Mouse (Mus musculus): Measurements from ENCODE around the gene Arl13b. TPM values are rescaled to one million over a fixed set of nuclear protein-coding genes. Genes with fewer than 3 reads are reported as not detected.

The Arl13b gene
- polyA plus RNA-seq, 1 experiment: 6.0 TPM

DNA sequence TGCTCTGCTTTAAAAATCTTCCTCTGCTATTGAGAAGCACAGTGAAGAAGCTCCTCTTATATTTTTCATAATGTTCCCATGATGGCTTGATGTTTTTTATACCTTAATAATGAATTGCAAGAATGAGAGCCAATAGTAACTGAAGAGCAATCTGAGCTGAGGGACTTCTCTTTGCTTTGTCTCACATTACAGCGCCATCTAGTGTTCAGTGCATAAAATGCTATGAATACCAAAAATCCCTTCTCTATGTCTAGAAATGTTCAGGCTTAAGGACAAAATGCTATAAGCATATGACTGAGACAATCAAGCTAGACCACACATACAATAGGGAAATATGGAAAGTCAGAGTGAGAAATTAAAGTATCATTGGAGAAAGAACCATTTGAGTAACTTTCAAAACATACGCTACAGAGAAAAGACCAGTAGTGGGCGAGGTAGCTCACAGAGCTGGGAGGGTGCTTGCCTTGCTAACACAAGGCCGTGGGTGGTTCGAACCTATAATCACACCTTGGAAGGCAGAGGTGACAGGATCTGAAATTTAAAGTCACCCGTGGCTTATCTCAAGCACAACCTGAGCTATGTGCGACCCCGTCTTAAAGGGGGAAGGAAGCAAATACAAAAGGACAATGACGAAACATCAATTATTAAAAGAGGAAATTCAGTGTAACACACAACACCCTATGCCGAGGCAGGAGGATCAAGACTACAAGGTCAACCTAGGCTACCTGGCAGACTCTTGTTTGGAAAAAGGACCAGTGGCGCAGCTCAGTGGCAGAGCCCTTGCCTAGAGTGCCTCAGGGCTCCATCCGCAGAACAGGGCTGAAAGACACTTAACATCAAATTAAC is 20.5 kb downstream of the Arl13b start:
- Histone ChIP-seq H3K4me3 (replicated peaks; ENCODE audit: extremely low read depth, low read depth, low read length) (no peak overlapping the region), H3K4me1 (ENCODE audit: control insufficient read depth, insufficient read depth, low read length) (no peaks in the 10 kb centered on the region)
- TF ChIP-seq CTCF (IDR thresholded peaks at IDR 0.05; ENCODE audit: insufficient read depth, low read length): no peak
- TF ChIP-seq POLR2A (IDR thresholded peaks at IDR 0.05; ENCODE audit: borderline replicate concordance, extremely low read depth, low read depth, low read length): no peak
- 65% methylated on average over 12 of the region's 12 CpGs for WGBS
- no peak for DNase-seq

DNA sequence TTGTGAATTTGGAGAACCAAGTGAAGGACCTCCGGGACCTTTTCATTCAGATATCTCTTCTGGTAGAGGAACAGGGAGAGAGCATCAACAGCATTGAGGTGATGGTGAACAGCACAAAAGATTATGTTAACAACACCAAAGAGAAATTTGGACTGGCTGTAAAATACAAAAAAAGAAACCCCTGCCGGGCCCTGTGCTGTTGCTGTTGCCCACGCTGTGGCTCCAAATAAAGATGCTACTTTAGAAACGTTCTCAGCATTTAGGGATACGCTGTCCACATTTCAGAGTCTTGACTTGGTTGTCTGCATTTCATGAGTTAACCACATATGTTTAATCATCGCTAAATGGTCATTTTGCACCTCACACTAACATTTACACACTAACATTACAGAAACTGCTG is 24.4 kb downstream of the Arl13b start:
- DNase-seq: no peak
- H3K4me3 ChIP-seq (replicated peaks; ENCODE audit: extremely low read depth, low read depth, low read length): no peak overlapping the region
- TF ChIP-seq CTCF (IDR thresholded peaks at IDR 0.05; ENCODE audit: insufficient read depth, low read length) (no peak), POLR2A (IDR thresholded peaks at IDR 0.05; ENCODE audit: borderline replicate concordance, extremely low read depth, low read depth, low read length) (no peak)
- H3K4me1 ChIP-seq (ENCODE audit: control insufficient read depth, insufficient read depth, low read length): no peaks in the 10 kb centered on the region; the same call in 1 of the 2 replicates
- WGBS: 94% methylated on average over 6 of the region's 6 CpGs

DNA sequence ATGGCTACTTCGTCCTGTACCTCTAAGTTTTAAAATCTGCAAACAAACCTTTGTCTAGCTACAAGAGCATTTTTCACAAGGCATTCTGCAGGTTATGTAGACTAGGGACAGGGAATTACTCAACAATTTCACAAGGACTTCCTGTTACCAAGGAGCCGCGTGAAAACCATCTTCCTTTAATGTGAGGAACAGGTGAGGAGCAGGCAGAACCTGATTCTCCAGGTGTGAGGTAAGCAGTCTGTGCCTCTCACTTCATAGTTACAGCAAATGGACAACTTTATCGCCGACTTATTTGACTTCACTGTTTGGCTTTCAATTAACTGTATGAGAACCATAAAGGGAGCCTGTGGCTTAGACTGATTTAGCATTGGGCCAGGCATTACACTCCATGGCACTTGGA is 32.3 kb downstream of the Arl13b start, which contains the start of gene Stx19:
Gene Stx19 (plus strand): TSS at position 186 of the 400 bp plus-strand sequence.
- TF ChIP-seq POLR2A (IDR thresholded peaks at IDR 0.05; ENCODE audit: borderline replicate concordance, extremely low read depth, low read depth, low read length): no peak
- TF ChIP-seq CTCF (IDR thresholded peaks at IDR 0.05; ENCODE audit: insufficient read depth, low read length): no peak
- WGBS: 48% methylated on average over 5 of the region's 5 CpGs
- Histone ChIP-seq H3K4me3 (replicated peaks; ENCODE audit: extremely low read depth, low read depth, low read length) (no peak within 1 kb of the TSS), H3K4me1 (ENCODE audit: control insufficient read depth, insufficient read depth, low read length) (no peaks in the 10 kb centered on the region; the same call in 1 of the 2 replicates)
- DNase-seq: peak; percentile 47

DNA sequence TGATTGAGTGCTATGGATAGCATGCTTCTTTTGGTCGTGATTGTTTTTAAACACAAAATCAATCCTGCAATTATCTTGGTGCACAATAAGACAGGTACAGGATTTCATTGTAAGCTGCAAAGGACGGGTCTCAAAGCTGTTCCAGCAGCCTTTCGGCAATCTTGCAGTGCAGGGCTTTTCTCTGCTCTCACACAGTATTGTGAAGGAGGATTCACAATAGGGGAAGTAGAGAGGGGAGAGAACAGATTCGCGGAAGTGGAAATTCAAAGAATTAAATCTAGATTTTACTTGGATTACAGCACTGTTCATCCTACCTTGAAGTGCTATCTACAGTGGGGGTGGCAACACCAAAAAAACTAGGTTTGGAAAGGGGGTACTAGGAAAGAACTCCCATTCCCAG is 33.0 kb downstream of the Arl13b start:
- no peak for DNase-seq
- Histone ChIP-seq H3K4me1 (ENCODE audit: control insufficient read depth, insufficient read depth, low read length) (no peaks in the 10 kb centered on the region; the same call in 1 of the 2 replicates), H3K4me3 (replicated peaks; ENCODE audit: extremely low read depth, low read depth, low read length) (no peak overlapping the region)
- TF ChIP-seq POLR2A (IDR thresholded peaks at IDR 0.05; ENCODE audit: borderline replicate concordance, extremely low read depth, low read depth, low read length): no peak
- TF ChIP-seq CTCF (IDR thresholded peaks at IDR 0.05; ENCODE audit: insufficient read depth, low read length): no peak
- 70% methylated on average over 5 of the region's 5 CpGs for WGBS

DNA sequence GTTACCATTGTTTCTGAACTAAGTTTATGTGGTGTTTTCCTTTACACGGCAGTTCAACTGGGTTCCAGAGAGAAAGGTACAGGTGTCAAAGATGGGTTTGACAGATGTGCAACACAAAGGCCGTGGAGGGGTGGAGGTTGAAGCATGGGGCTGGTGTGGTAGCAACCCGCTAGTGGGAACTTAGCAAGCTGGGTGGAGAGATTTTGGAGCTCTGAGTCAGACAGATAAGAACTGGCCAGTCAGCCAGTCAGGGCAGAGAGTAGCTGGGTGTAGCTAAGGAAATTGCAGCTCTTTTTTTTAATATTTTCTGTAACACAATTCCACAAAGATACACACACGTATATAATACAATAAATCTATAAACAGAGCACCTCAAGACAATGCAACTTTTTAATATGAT is 36.0 kb downstream of the Arl13b start:
- no peak for DNase-seq
- 74% methylated on average over 4 of the region's 4 CpGs for WGBS
- no peak overlapping the region for H3K4me3 ChIP-seq (replicated peaks; ENCODE audit: extremely low read depth, low read depth, low read length)
- H3K4me1 ChIP-seq (ENCODE audit: control insufficient read depth, insufficient read depth, low read length): peaks cover 3% of the 10 kb centered on the region
- TF ChIP-seq POLR2A (IDR thresholded peaks at IDR 0.05; ENCODE audit: borderline replicate concordance, extremely low read depth, low read depth, low read length): no peak
- no peak for TF ChIP-seq CTCF (IDR thresholded peaks at IDR 0.05; ENCODE audit: insufficient read depth, low read length)

DNA sequence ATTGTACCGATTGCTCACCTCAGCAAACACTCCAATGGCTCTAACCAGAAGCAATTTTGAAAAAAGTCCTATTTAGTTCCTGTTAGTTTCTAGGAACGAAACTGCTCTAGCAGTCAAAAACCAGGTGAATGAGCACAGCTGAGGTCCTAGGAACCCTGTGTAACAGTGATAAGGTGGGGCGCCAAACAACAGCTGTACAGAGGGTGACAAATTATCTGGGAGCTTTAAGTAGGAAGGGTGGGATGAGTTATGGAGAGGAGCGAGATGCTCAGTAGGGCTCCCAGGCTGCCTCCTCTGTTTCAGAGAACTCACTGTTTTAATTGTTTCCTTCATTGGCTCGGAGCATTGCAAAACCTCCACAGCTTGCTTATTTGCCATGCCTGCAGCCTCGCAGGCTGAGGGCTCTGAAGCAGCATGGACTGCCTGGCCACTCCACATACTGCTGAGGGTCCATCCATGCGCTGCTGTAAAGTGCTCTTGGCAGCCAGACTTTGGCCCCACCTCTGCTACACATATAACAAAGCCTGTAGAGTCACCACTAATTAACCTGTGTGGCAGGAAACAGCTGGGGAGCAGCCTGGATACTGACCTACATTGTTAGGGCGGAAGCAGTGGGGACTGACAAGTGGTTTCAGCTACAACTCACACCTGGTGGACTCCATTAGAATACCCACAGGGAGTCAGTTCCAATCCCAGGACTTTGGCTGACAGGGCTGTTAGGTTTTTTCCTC is 39.4 kb downstream of the Arl13b start:
- DNase-seq: no peak
- H3K4me3 ChIP-seq (replicated peaks; ENCODE audit: extremely low read depth, low read depth, low read length): no peak overlapping the region
- 56% methylated on average over 8 of the region's 8 CpGs for WGBS

DNA sequence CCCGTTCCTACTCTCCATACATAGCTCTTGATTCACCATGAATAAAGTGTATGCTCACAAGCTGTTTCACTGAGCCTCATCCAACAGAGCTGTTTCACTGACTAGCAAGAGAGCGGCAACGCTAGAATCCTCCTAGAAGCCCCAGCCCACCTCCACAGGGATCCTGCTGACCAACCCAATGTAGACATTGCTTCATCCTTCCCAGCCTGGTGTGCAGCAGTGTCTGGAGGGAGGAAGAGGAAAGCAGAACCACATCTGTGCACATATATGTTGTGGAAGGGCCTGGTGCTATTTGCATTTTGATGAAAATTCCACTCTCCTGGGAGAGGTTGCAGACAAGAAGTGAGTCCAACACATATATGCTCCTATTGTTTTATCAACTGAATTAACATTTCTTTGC is 42.2 kb downstream of the Arl13b start:
- DNase-seq: no peak
- H3K4me1 ChIP-seq (ENCODE audit: control insufficient read depth, insufficient read depth, low read length): peaks cover 3% of the 10 kb centered on the region
- no peak overlapping the region for H3K4me3 ChIP-seq (replicated peaks; ENCODE audit: extremely low read depth, low read depth, low read length)
- TF ChIP-seq POLR2A (IDR thresholded peaks at IDR 0.05; ENCODE audit: borderline replicate concordance, extremely low read depth, low read depth, low read length) (no peak), CTCF (IDR thresholded peaks at IDR 0.05; ENCODE audit: insufficient read depth, low read length) (no peak)
- 95% methylated on average over 3 of the region's 3 CpGs for WGBS

More for the DNA sequence above, 39.4 kb downstream of the Arl13b start:
- H3K4me1 ChIP-seq (ENCODE audit: control insufficient read depth, insufficient read depth, low read length): peaks cover 3% of the 10 kb centered on the region
- TF ChIP-seq CTCF (IDR thresholded peaks at IDR 0.05; ENCODE audit: insufficient read depth, low read length) (no peak), POLR2A (IDR thresholded peaks at IDR 0.05; ENCODE audit: borderline replicate concordance, extremely low read depth, low read depth, low read length) (no peak)

DNA sequence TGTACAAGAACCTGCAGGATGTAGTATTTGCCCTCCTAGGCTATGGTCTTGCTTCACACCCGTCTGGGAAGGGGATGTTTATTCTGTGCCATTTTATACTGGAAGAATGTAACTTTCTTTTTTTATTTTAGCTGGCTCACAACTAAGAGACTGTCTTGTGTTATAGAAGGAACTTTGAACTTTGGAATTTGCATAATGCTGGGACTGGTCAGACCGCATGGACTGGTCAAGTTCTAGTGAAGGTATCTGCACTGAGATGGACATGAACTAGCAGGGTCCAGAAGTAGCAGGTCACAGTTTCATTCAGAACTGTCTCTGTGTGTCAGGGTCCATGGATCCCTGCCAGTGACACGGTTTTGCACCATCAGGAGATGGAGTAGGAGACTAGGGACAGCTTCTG is 47.0 kb downstream of the Arl13b start:
- Histone ChIP-seq H3K4me3 (replicated peaks; ENCODE audit: extremely low read depth, low read depth, low read length) (no peak overlapping the region), H3K4me1 (ENCODE audit: control insufficient read depth, insufficient read depth, low read length) (no peaks in the 10 kb centered on the region)
- TF ChIP-seq CTCF (IDR thresholded peaks at IDR 0.05; ENCODE audit: insufficient read depth, low read length) (no peak), POLR2A (IDR thresholded peaks at IDR 0.05; ENCODE audit: borderline replicate concordance, extremely low read depth, low read depth, low read length) (no peak)
- WGBS: 71% methylated on average over 3 of the region's 3 CpGs
- no peak for DNase-seq

DNA sequence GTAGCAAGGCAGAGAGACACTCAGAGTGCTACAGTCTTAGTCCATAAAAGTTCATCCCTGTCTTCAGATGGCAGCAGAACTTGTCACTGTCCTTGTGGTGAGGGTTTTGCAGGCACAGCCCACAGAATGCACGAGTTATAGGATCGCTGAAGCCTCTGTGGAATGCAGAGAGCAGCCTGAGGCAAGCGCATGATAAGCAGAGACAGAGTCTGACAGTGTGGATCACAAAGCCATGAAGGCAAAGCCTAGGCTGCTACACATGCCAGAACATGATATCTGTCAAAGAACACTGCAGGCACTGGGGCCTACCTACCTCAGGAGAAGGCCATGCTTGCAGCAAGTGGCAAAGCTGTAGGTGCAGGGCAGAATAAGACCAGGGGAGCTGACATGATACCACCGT is 47.4 kb downstream of the Arl13b start:
- TF ChIP-seq CTCF (IDR thresholded peaks at IDR 0.05; ENCODE audit: insufficient read depth, low read length) (no peak), POLR2A (IDR thresholded peaks at IDR 0.05; ENCODE audit: borderline replicate concordance, extremely low read depth, low read depth, low read length) (no peak)
- H3K4me3 ChIP-seq (replicated peaks; ENCODE audit: extremely low read depth, low read depth, low read length): no peak overlapping the region
- no peaks in the 10 kb centered on the region for H3K4me1 ChIP-seq (ENCODE audit: control insufficient read depth, insufficient read depth, low read length)
- WGBS: 82% methylated on average over 4 of the region's 4 CpGs
- DNase-seq: no peak

Data from lung, adult 2 months (tissue).